Mouse (Mus musculus) hematopoietic multipotent progenitor cell, adult 10-12 weeks (in vitro differentiated cells): ENCODE results near the gene Sstr2. TPM values are rescaled to one million over a fixed set of nuclear protein-coding genes. Genes with fewer than 3 reads are reported as not detected.

Experiments used
- polyA plus RNA-seq: library from polyadenylated mRNA; stranded (reverse); fragments of >175 nt; gene quantifications from 2 replicates; pipeline ENCODE4 v1.2.3, GENCODE M21; 2012; ENCODE audit warnings: low replicate concordance

The Sstr2 gene
- 0.10 and 0.12 TPM in 2 replicates for polyA plus RNA-seq

GRCm38 (mm10) chr11:113618672-113619419 lies at the start of gene Sstr2:
Sstr2 (plus strand) TSS chr11:113619342.

DNA sequence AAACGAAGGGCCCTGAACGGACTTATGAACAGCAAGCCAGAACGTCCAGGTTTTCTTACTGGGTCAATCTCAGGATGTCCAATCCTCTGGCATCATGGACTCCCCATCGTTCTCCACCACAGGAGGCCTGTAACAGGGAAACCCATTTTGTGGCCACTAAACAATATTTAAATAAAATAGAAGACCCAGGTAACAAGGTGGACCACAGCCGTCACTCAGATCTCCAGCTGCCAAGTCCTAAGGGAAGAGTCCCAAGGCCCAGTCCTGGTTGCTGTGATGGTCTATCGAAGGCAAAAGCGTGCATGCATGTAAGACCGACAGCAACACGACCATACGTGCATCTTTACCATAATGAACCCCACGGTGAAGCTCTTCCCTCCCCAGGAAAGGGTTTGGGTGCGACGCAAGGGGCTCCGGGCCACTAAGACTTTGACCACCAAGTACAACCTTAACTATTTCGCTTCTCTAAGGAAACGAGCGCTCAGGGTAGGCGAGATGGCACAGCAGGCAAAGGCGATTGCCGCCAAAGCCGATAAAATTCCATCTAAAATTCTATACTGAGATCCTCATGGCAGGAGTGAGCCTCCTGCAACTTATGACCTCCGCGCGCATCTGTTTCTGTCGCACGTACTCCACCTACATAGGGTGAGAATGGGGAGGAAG lies 29.7 kb downstream of the Sstr2 start, which contains the start of gene Cog1:
Gene Cog1 (plus strand): TSS at position 480 of the 663 bp plus-strand sequence.

GRCm38 (mm10) chr11:113649353-113650210 lies 30.4 kb downstream of the Sstr2 start, which contains the start of gene Slc39a11:
Slc39a11 (minus strand) TSS chr11:113650079.

Other genes with a start within 250 kb of the Sstr2 start
- gene Cog1, start 29.8 kb downstream of the Sstr2 start, polyA plus RNA-seq = 31.3 and 41.5 TPM in 2 replicates
- 16.1 and 20.0 TPM in 2 replicates for gene Slc39a11, start 30.7 kb downstream of the Sstr2 start, polyA plus RNA-seq
- 52.4 and 104 TPM in 2 replicates for gene Fam104a, start 64.8 kb downstream of the Sstr2 start, polyA plus RNA-seq
- 5.3 and 5.5 TPM in 2 replicates for gene D11Wsu47e, start 65.1 kb downstream of the Sstr2 start, polyA plus RNA-seq
- gene Cpsf4l, start 90.7 kb downstream of the Sstr2 start, polyA plus RNA-seq = not detected in 2 replicates
- 13.7 and 13.8 TPM in 2 replicates for gene Cdc42ep4, start 132.5 kb downstream of the Sstr2 start, polyA plus RNA-seq